Mouse (Mus musculus): ENCODE data around the gene Boll.
"Not testable (repeated sequence)": the region's sequence is repeated elsewhere in the genome, so short reads cannot be mapped to it uniquely, and the experiment has no call there.

Boll gene

GRCm38 (mm10) chr1:55363044-55363565 is at the start of gene Boll:
Gene Boll, minus strand, starts transcription at chr1:55363469.
- DNase-seq, result peak; percentile 35

GRCm38 (mm10) chr1:55412569-55412968 is 49.3 kb upstream of the Boll start:
- DNase-seq, result no peak

GRCm38 (mm10) chr1:55411079-55411478 is 47.8 kb upstream of the Boll start:
- no peak for DNase-seq

GRCm38 (mm10) chr1:55410670-55411069 is 47.4 kb upstream of the Boll start:
- DNase-seq, result no peak

- no peak for DNase-seq
Observed at GRCm38 (mm10) chr1:55406531-55407375, 43.5 kb upstream of the Boll start.

- DNase-seq, result no peak
Observed at GRCm38 (mm10) chr1:55406023-55406413, 42.7 kb upstream of the Boll start.

- DNase-seq, result peak; percentile 98
Observed at GRCm38 (mm10) chr1:55405272-55406022, 42.2 kb upstream of the Boll start, which contains the start of gene Plcl1. Gene Plcl1, plus strand, starts transcription at chr1:55405921.

- peak; percentile 70 for DNase-seq
Observed at GRCm38 (mm10) chr1:55404439-55404838, 41.2 kb upstream of the Boll start.

GRCm38 (mm10) chr1:55399891-55400290 is 36.6 kb upstream of the Boll start:
- peak; percentile 88 for DNase-seq

GRCm38 (mm10) chr1:55383114-55383773 is 20.0 kb upstream of the Boll start:
- peak; percentile 58 for DNase-seq

GRCm38 (mm10) chr1:55380527-55380926 is 17.3 kb upstream of the Boll start:
- DNase-seq, result no peak

GRCm38 (mm10) chr1:55372626-55373025 is 9.4 kb upstream of the Boll start:
- DNase-seq, result no peak

- peak; percentile 34 for DNase-seq
Observed at GRCm38 (mm10) chr1:55363586-55363985, 317 bp upstream of the Boll start.

- no peak for DNase-seq
Observed at GRCm38 (mm10) chr1:55362634-55363033, 635 bp downstream of the Boll start.

GRCm38 (mm10) chr1:55351914-55352313 is 11.4 kb downstream of the Boll start:
- not testable (repeated sequence) for DNase-seq

- DNase-seq, result not testable (repeated sequence)
Observed at GRCm38 (mm10) chr1:55325496-55325895, 37.8 kb downstream of the Boll start.

GRCm38 (mm10) chr1:55301077-55301476 is 62.2 kb downstream of the Boll start:
- DNase-seq, result no peak

GRCm38 (mm10) chr1:55279081-55279480 is 84.2 kb downstream of the Boll start:
- no peak for DNase-seq

GRCm38 (mm10) chr1:55265447-55265846 is 97.8 kb downstream of the Boll start:
- DNase-seq, result no peak

GRCm38 (mm10) chr1:55264385-55264784 is 98.9 kb downstream of the Boll start:
- DNase-seq, result no peak

GRCm38 (mm10) chr1:55246374-55246773 is 116.9 kb downstream of the Boll start:
- no peak for DNase-seq

- DNase-seq, result no peak
Observed at GRCm38 (mm10) chr1:55239237-55239636, 124.0 kb downstream of the Boll start.

GRCm38 (mm10) chr1:55238496-55238895 is 124.8 kb downstream of the Boll start:
- DNase-seq, result no peak

Data from layer of hippocampus, adult 9-11 months (tissue).